Mouse (Mus musculus) stomach, postnatal 0 days (tissue): Measurements from ENCODE around the gene Pkn3.

ENCODE experiments used
- CTCF ChIP-seq: IDR thresholded peaks from 2 replicates; pipeline ENCODE4 v1.5.1; 2016; ENCODE audit warnings: antibody characterized with exemption, low read depth, mild to moderate bottlenecking, moderate library complexity
- EP300 ChIP-seq: optimal IDR thresholded peaks from 2 replicates; pipeline ENCODE3; 2016; ENCODE audit warnings: antibody characterized with exemption

GRCm38 (mm10) chr2:30128789-30129188 is 51.3 kb downstream of the Pkn3 start:
- TF ChIP-seq CTCF (peak; percentile 87), EP300 (no peak)
